Mouse (Mus musculus) cortical plate, adult 2 months (tissue): ENCODE results near the gene Ifitm5.

Source experiments
- CTCF ChIP-seq: fragments of 200-500 bp; IDR thresholded peaks from 2 replicates; pipeline ENCODE4 v1.5.1; 2011; ENCODE audit warnings: mild to moderate bottlenecking, control low read depth, low read length; ENCODE audit not compliant: insufficient read depth; ENCODE audit errors: extremely low read depth
- POLR2A ChIP-seq: fragments of 200-500 bp; IDR thresholded peaks from 2 replicates; pipeline ENCODE4 v1.6.1; 2011; ENCODE audit warnings: mild to moderate bottlenecking, low read length, control low read depth; ENCODE audit not compliant: insufficient read depth; ENCODE audit errors: extremely low read depth

- TF ChIP-seq CTCF (no peak), POLR2A (no peak)
Observed at GRCm38 (mm10) chr7:140989022-140989421, 38.9 kb upstream of the Ifitm5 start.
